Mouse (Mus musculus) CD4-positive, CD25-positive, alpha-beta regulatory T cell, adult 4 months (primary cell): ENCODE data around the gene Pelp1. TPM values are rescaled to one million over a fixed set of nuclear protein-coding genes. Genes with fewer than 3 reads are reported as not detected.

Experiments
- polyA plus RNA-seq, 2 experiments: library from polyadenylated mRNA; unstranded; fragments of 100-300 nt; shearing (Covaris generic); gene quantifications; one replicate each; pipeline ENCODE4 v1.2.1; 2017

Pelp1 gene
- polyA plus RNA-seq, 2 experiments from 2014 or later = 4.4 to 7.7 TPM

Other genes starting within 250 kb of the Pelp1 start
- gene Slc16a11, start 197.3 kb downstream of the Pelp1 start, polyA plus RNA-seq = not detected
- 1 to 10 TPM; 2.7 to 3.9 TPM for gene Slc16a13, start 189.0 kb downstream of the Pelp1 start, polyA plus RNA-seq
- under 1 TPM; 0.31 to 0.56 TPM for gene Bcl6b, start 180.2 kb downstream of the Pelp1 start, polyA plus RNA-seq
- gene 0610010K14Rik, start 172.1 kb downstream of the Pelp1 start, polyA plus RNA-seq = 100 to 1,000 TPM; 123 to 141 TPM
- 1 to 10 TPM; 3.3 to 5.3 TPM for gene Gm21988, start 170.2 kb downstream of the Pelp1 start, polyA plus RNA-seq
- gene Rnasek, start 170.2 kb downstream of the Pelp1 start, polyA plus RNA-seq = 100 to 1,000 TPM; 218 TPM
- gene Alox12, start 154.7 kb downstream of the Pelp1 start, polyA plus RNA-seq = under 1 TPM in 1 of 2 experiments, not detected in 1; 0.31 TPM
- gene Alox12e, start 87.4 kb downstream of the Pelp1 start, polyA plus RNA-seq = not detected
- not detected for gene Alox15, start 58.0 kb downstream of the Pelp1 start, polyA plus RNA-seq
- 10 to 100 TPM; 47.0 to 64.1 TPM for gene Arrb2, start 22.6 kb upstream of the Pelp1 start, polyA plus RNA-seq
- gene Med11, start 41.9 kb upstream of the Pelp1 start, polyA plus RNA-seq = 10 to 100 TPM; 84.3 to 85.7 TPM
- not detected for gene Zmynd15, start 49.4 kb upstream of the Pelp1 start, polyA plus RNA-seq
- under 1 TPM; 0.43 to 0.87 TPM for gene Cxcl16, start 50.0 kb upstream of the Pelp1 start, polyA plus RNA-seq
- 1 to 10 TPM in 1 of 2 experiments, under 1 TPM in 1; 1.00 to 2.5 TPM for gene Tm4sf5, start 95.2 kb upstream of the Pelp1 start, polyA plus RNA-seq
- not detected for gene Vmo1, start 104.6 kb upstream of the Pelp1 start, polyA plus RNA-seq
- gene Gltpd2, start 109.2 kb upstream of the Pelp1 start, polyA plus RNA-seq = not detected
- gene Psmb6, start 115.3 kb upstream of the Pelp1 start, polyA plus RNA-seq = 100 to 1,000 TPM; 378 to 439 TPM
- not detected for gene Gm40193, start 122.9 kb upstream of the Pelp1 start, polyA plus RNA-seq
- gene Pld2, start 130.0 kb upstream of the Pelp1 start, polyA plus RNA-seq = 1 to 10 TPM; 2.7 to 3.9 TPM
- 1 to 10 TPM; 5.6 to 8.4 TPM for gene Mink1, start 152.8 kb upstream of the Pelp1 start, polyA plus RNA-seq
- gene 4930544D05Rik, start 205.8 kb upstream of the Pelp1 start, polyA plus RNA-seq = under 1 TPM in 1 of 2 experiments, not detected in 1; 0.71 TPM
- gene Chrne, start 209.2 kb upstream of the Pelp1 start, polyA plus RNA-seq = 1 to 10 TPM; 1.4 to 2.1 TPM
- under 1 TPM; 0.39 to 0.43 TPM for gene Gp1ba, start 229.1 kb upstream of the Pelp1 start, polyA plus RNA-seq
- 100 to 1,000 TPM; 389 to 496 TPM for gene Rnf167, start 237.2 kb upstream of the Pelp1 start, polyA plus RNA-seq
- gene Slc25a11, start 237.4 kb upstream of the Pelp1 start, polyA plus RNA-seq = 100 to 1,000 TPM in 1 of 2 experiments, 10 to 100 TPM in 1; 84.0 to 102 TPM
- 1,000 to 10,000 TPM; 2,750 to 3,189 TPM for gene Pfn1, start 244.6 kb upstream of the Pelp1 start, polyA plus RNA-seq
- 10 to 100 TPM; 32.6 to 32.7 TPM for gene Eno3, start 247.2 kb upstream of the Pelp1 start, polyA plus RNA-seq